Mouse (Mus musculus): ENCODE measurements at regions not wholly inside any gene's neighbourhood (a gene's known extent, or its start where the extent isn't known, plus 50 kb on each side); places are given as distances from the start of the nearest gene placed in this dataset.

GRCm38 (mm10) chr3:106974114-106974789 lies 61.7 kb upstream of the Kcna3 start:
- WGBS = 79% methylated on average over 6 of the region's 6 CpGs
- Histone ChIP-seq H3K9ac (no peak overlapping the region), H3K4me2 (no peak overlapping the region), H3K4me1 (replicated peaks) (no peaks in the 10 kb centered on the region), H3K4me3 (no peak overlapping the region), H3K36me3 (no peaks in the 10 kb centered on the region), H3K9me3 (no peaks in the 10 kb centered on the region), H3K27me3 (no peaks in the 10 kb centered on the region), H3K27ac (replicated peaks) (no peak overlapping the region)
- ATAC-seq (ENCODE audit: low FRiP score, low read depth) = no peak

GRCm38 (mm10) chr3:106978728-106979127 lies 57.2 kb upstream of the Kcna3 start:
- H3K36me3 ChIP-seq = no peaks in the 10 kb centered on the region
- 0 out of 2 replicates have a peak, but pooled peaks have one; percentile 27 for ATAC-seq (ENCODE audit: low FRiP score, low read depth)
- no peak overlapping the region for H3K27ac ChIP-seq (replicated peaks)
- no peak overlapping the region for H3K4me2 ChIP-seq
- no peaks in the 10 kb centered on the region for H3K9me3 ChIP-seq
- H3K27me3 ChIP-seq = no peaks in the 10 kb centered on the region
- H3K4me3 ChIP-seq = no peak overlapping the region
- 56% methylated on average over 6 of the region's 6 CpGs for WGBS
- peaks cover 10% of the 10 kb centered on the region for H3K4me1 ChIP-seq (replicated peaks)
- H3K9ac ChIP-seq = no peak overlapping the region

GRCm38 (mm10) chr3:106980914-106981313 lies 55.1 kb upstream of the Kcna3 start:
- Histone ChIP-seq H3K36me3 (no peaks in the 10 kb centered on the region), H3K4me1 (replicated peaks) (peaks cover 10% of the 10 kb centered on the region), H3K27ac (replicated peaks) (no peak overlapping the region; the same call in 1 of the 2 replicates), H3K4me3 (no peak overlapping the region), H3K9me3 (no peaks in the 10 kb centered on the region), H3K9ac (no peak overlapping the region), H3K4me2 (no peak overlapping the region), H3K27me3 (no peaks in the 10 kb centered on the region)
- WGBS = 65% methylated on average over 3 of the region's 3 CpGs
- peak; percentile 27; the same call in 1 of the 2 replicates for ATAC-seq (ENCODE audit: low FRiP score, low read depth)

GRCm38 (mm10) chr3:106981323-106981722 lies 54.6 kb upstream of the Kcna3 start:
- H3K27me3 ChIP-seq = no peaks in the 10 kb centered on the region
- no peak overlapping the region for H3K9ac ChIP-seq
- H3K4me1 ChIP-seq (replicated peaks) = peaks cover 10% of the 10 kb centered on the region
- 44% methylated on average over 3 of the region's 3 CpGs for WGBS
- ATAC-seq (ENCODE audit: low FRiP score, low read depth) = peak; percentile 78; the same call in 1 of the 2 replicates
- H3K4me2 ChIP-seq = no peak overlapping the region
- no peak overlapping the region for H3K4me3 ChIP-seq
- no peaks in the 10 kb centered on the region for H3K9me3 ChIP-seq
- no peaks in the 10 kb centered on the region for H3K36me3 ChIP-seq
- no peak overlapping the region; the same call in 1 of the 2 replicates for H3K27ac ChIP-seq (replicated peaks)

GRCm38 (mm10) chr3:106984231-106984630 lies 51.7 kb upstream of the Kcna3 start:
- Histone ChIP-seq H3K4me2 (no peak overlapping the region), H3K9me3 (no peaks in the 10 kb centered on the region), H3K36me3 (no peaks in the 10 kb centered on the region), H3K9ac (no peak overlapping the region), H3K4me1 (replicated peaks) (peaks cover 10% of the 10 kb centered on the region), H3K4me3 (no peak overlapping the region), H3K27ac (replicated peaks) (no peak overlapping the region), H3K27me3 (no peaks in the 10 kb centered on the region)
- peak; percentile 28; the same call in 1 of the 2 replicates for ATAC-seq (ENCODE audit: low FRiP score, low read depth)
- WGBS = 54% methylated on average over 4 of the region's 4 CpGs

All from hindbrain, embryonic 15.5 days (tissue).